Mouse (Mus musculus) midbrain, embryonic 11.5 days (tissue): ENCODE results near the gene Tat. TPM values are rescaled to one million over a fixed set of nuclear protein-coding genes. Genes with fewer than 3 reads are reported as not detected.

Source experiments
- ATAC-seq: fragments of 200-750 bp; cut with Nextera tagmentation; 2 replicates; pipeline ENCODE4 v1.8.0; 2017; ENCODE audit warnings: moderate TSS enrichment, moderate library complexity; ENCODE audit not compliant: low FRiP score
- DNase-seq: peaks from one replicate; pipeline ENCODE4 v3.0.0; 2015; ENCODE audit warnings: low spot score; ENCODE audit errors: missing footprints
- H3K27ac ChIP-seq: fragments of 300-500 bp; sonication (generic); 2 replicates; pipeline ENCODE4 v1.5.1; 2014; ENCODE audit warnings: low read depth, low read length
- H3K27me3 ChIP-seq: fragments of 300-500 bp; sonication (generic); 2 replicates; pipeline ENCODE4 v1.6.1; 2014; ENCODE audit warnings: mild to moderate bottlenecking, low read length, moderate library complexity, mixed read lengths; ENCODE audit not compliant: control insufficient read depth, insufficient read depth
- H3K36me3 ChIP-seq: fragments of 300-500 bp; sonication (generic); 2 replicates; pipeline ENCODE4 v1.6.1; 2014; ENCODE audit warnings: mild to moderate bottlenecking, low read length, moderate library complexity, mixed read lengths; ENCODE audit not compliant: control insufficient read depth, insufficient read depth
- H3K4me1 ChIP-seq: fragments of 300-500 bp; sonication (generic); 2 replicates; pipeline ENCODE4 v1.6.1; 2014; ENCODE audit warnings: low read length; ENCODE audit not compliant: control insufficient read depth, insufficient read depth
- H3K4me2 ChIP-seq: fragments of 300-500 bp; sonication (generic); 2 replicates; pipeline ENCODE4 v1.6.1; 2014; ENCODE audit warnings: mild to moderate bottlenecking, moderate library complexity
- H3K4me3 ChIP-seq: fragments of 300-500 bp; sonication (generic); 2 replicates; pipeline ENCODE4 v1.5.1; 2014; ENCODE audit warnings: low read depth, low read length
- H3K9ac ChIP-seq: fragments of 300-500 bp; sonication (generic); 2 replicates; pipeline ENCODE4 v1.6.1; 2014; ENCODE audit warnings: low read length
- H3K9me3 ChIP-seq: fragments of 300-500 bp; sonication (generic); 2 replicates; pipeline ENCODE4 v1.6.1; 2016; ENCODE audit warnings: low read length; ENCODE audit not compliant: control insufficient read depth
- WGBS: fragments of 180-500 bp; shearing (Covaris S2); extraction: QIAGEN DNeasy Blood & Tissue Kit; methylation state at CpG from one replicate; pipeline ENCODE4 v1.1.7; 2014; 5-methylcytosine and 5-hydroxymethylcytosine counted together
- polyA plus RNA-seq: library from polyadenylated mRNA; unstranded; fragments of >200 nt; fragmentation: Nextera tagmentation; extraction: Ambion mirVana; gene quantifications from 2 replicates; pipeline ENCODE4 v1.2.1, GENCODE M21; 2014

The Tat gene
- polyA plus RNA-seq, result not detected in 2 replicates

- 86% methylated on average over 8 of the region's 8 CpGs for WGBS
- Histone ChIP-seq H3K4me3 (no peak within 1 kb of the TSS), H3K27ac (no peak within 1 kb of the TSS), H3K9ac (no peak within 1 kb of the TSS), H3K36me3 (no peaks in the 10 kb centered on the region), H3K4me1 (no peaks in the 10 kb centered on the region), H3K27me3 (no peaks in the 10 kb centered on the region), H3K9me3 (no peaks in the 10 kb centered on the region), H3K4me2 (no peak within 1 kb of the TSS)
- ATAC-seq (no peak), DNase-seq (no peak)
Observed at GRCm38 (mm10) chr8:109990224-109990623, at the start of gene Tat. Tat (plus strand) TSS chr8:109990437.

- H3K4me2 ChIP-seq, result no peak overlapping the region
- H3K9ac ChIP-seq, result no peak overlapping the region
- ATAC-seq (no peak), DNase-seq (no peak)
- peaks cover 9% of the 10 kb centered on the region for H3K36me3 ChIP-seq
- 95% methylated on average over 2 of the region's 2 CpGs for WGBS
- no peak overlapping the region for H3K27ac ChIP-seq
- H3K4me3 ChIP-seq, result no peak overlapping the region
- no peaks in the 10 kb centered on the region for H3K27me3 ChIP-seq
- no peaks in the 10 kb centered on the region for H3K9me3 ChIP-seq
- H3K4me1 ChIP-seq, result no peaks in the 10 kb centered on the region
Observed at GRCm38 (mm10) chr8:109941606-109942360, 48.5 kb upstream of the Tat start.

DNA sequence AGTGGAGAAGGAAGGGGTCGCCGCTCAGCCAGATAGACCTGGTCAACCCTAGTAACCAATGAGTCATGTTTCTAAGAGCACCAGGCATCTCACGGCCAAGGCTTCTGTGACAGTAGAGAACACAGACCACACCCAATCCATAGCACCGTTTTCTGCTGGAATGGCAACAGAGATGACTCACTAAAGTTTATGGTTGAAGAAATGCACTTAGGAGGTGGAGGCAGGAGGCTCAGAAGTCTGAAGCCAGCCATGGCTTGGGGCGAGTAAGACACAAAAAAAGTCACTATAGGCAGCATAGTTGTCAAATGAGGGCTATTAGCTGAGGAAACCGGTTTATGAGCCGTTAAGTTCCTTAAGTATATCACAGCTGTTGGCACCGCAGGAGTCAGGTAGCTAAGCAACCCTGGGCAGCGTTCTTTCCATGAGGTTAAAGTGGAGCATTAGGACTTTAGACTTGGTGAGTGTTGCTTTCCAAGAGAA, 45.0 kb upstream of the Tat start:
- H3K27me3 ChIP-seq, result peaks cover 7% of the 10 kb centered on the region
- 60% methylated on average over 9 of the region's 9 CpGs for WGBS
- no peaks in the 10 kb centered on the region; the same call in 1 of the 2 replicates for H3K4me1 ChIP-seq
- DNase-seq (no peak), ATAC-seq (no peak)
- no peak overlapping the region for H3K4me2 ChIP-seq
- H3K36me3 ChIP-seq, result peaks cover 4% of the 10 kb centered on the region
- H3K9ac ChIP-seq, result no peak overlapping the region
- H3K4me3 ChIP-seq, result no peak overlapping the region
- no peaks in the 10 kb centered on the region for H3K9me3 ChIP-seq
- no peak overlapping the region for H3K27ac ChIP-seq

DNA sequence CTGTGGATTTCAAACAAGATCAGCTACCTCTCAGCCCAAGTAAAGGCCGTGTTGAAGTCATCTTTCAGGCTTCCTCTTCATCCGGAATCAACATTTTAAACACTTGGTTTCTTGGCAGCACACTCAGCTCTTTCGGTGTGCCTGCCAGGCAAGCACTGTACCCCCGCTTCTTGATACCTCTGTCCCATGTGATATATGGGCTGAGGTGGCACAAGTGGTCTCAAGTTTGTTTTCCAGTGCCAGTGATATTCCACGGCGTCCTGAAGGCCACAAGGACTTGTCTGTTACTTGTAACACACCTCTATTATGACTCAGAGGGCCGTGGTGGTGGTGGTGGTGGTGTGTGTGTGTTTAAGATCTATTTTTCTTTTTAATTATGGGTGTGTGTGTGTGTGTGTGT, 44.5 kb upstream of the Tat start:
- DNase-seq, result no peak
- H3K9ac ChIP-seq, result no peak overlapping the region
- no peak overlapping the region for H3K4me2 ChIP-seq
- H3K9me3 ChIP-seq, result no peaks in the 10 kb centered on the region
- no peak overlapping the region for H3K4me3 ChIP-seq
- peaks cover 7% of the 10 kb centered on the region for H3K27me3 ChIP-seq
- 79% methylated on average over 7 of the region's 7 CpGs for WGBS
- ATAC-seq, result no peak
- no peaks in the 10 kb centered on the region for H3K36me3 ChIP-seq
- no peak overlapping the region for H3K27ac ChIP-seq
- no peaks in the 10 kb centered on the region; the same call in 1 of the 2 replicates for H3K4me1 ChIP-seq

DNA sequence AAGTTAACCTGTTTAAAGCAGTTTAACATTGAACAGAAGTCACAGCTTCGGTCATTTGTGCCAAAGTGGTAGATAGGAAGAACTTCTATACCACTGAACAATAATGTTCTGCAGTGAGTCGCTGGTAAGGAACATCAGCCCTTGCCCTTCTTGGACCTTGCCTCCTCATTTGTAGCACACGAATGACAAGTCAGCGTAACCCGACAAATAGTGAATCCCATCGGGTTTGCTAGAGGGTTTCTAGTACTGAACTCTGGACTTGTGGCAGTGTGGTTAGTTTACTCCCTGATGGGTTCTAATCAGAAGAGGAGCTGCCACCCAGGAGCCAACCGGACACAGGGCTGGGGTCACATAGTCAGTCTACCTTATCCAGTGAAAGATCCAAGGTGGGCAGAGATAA, 44.0 kb upstream of the Tat start:
- DNase-seq (no peak), ATAC-seq (no peak)
- Histone ChIP-seq H3K4me3 (no peak overlapping the region), H3K4me1 (peaks cover 2% of the 10 kb centered on the region), H3K9ac (no peak overlapping the region), H3K27me3 (peaks cover 7% of the 10 kb centered on the region), H3K9me3 (no peaks in the 10 kb centered on the region), H3K36me3 (no peaks in the 10 kb centered on the region), H3K4me2 (no peak overlapping the region), H3K27ac (no peak overlapping the region)
- 85% methylated on average over 7 of the region's 7 CpGs for WGBS

GRCm38 (mm10) chr8:109947447-109948284, 42.6 kb upstream of the Tat start:
- Histone ChIP-seq H3K4me1 (peaks cover 8% of the 10 kb centered on the region), H3K27me3 (peaks cover 7% of the 10 kb centered on the region), H3K9ac (peak overlapping the region; percentile 17), H3K4me2 (peak overlapping the region; percentile 50), H3K36me3 (no peaks in the 10 kb centered on the region), H3K4me3 (peak overlapping the region; percentile 25), H3K27ac (no peak overlapping the region), H3K9me3 (no peaks in the 10 kb centered on the region)
- peak; percentile 63 for ATAC-seq
- 2% methylated on average over 26 of the region's 26 CpGs for WGBS
- peak; percentile 87 for DNase-seq

DNA sequence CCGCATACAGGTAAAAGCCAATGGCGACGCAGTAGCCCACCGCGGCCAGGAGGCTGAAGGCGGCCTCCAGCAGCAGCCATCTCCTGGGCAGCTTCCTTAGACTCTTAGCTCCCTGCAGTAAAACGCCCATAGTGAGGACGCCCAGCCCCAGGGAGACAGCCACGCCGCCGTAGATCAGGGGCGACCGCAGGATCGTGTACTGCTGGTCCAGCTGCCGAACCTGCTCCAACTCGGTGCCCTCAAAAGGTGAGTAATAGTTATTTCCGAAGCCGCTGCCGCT, 42.0 kb upstream of the Tat start:
- peak; percentile 9; the same call in 1 of the 2 replicates for ATAC-seq
- peak overlapping the region; percentile 25 for H3K4me3 ChIP-seq
- H3K9me3 ChIP-seq, result no peaks in the 10 kb centered on the region
- peaks cover 8% of the 10 kb centered on the region for H3K4me1 ChIP-seq
- H3K4me2 ChIP-seq, result peak overlapping the region; percentile 50
- H3K36me3 ChIP-seq, result no peaks in the 10 kb centered on the region
- no peak for DNase-seq
- H3K9ac ChIP-seq, result peak overlapping the region; percentile 17
- H3K27ac ChIP-seq, result no peak overlapping the region
- peaks cover 7% of the 10 kb centered on the region for H3K27me3 ChIP-seq
- 4% methylated on average over 19 of the region's 19 CpGs for WGBS

GRCm38 (mm10) chr8:109952171-109952570, 38.1 kb upstream of the Tat start:
- no peaks in the 10 kb centered on the region for H3K36me3 ChIP-seq
- DNase-seq (peak; percentile 80), ATAC-seq (no peak)
- no peak overlapping the region for H3K27ac ChIP-seq
- H3K9me3 ChIP-seq, result no peaks in the 10 kb centered on the region
- no peak overlapping the region for H3K9ac ChIP-seq
- H3K4me2 ChIP-seq, result no peak overlapping the region
- H3K27me3 ChIP-seq, result peaks cover 7% of the 10 kb centered on the region
- H3K4me1 ChIP-seq, result peaks cover 19% of the 10 kb centered on the region
- WGBS, result 76% methylated on average over 7 of the region's 7 CpGs
- no peak overlapping the region for H3K4me3 ChIP-seq

- Histone ChIP-seq H3K27me3 (no peaks in the 10 kb centered on the region; the same call in 1 of the 2 replicates), H3K4me1 (peaks cover 23% of the 10 kb centered on the region), H3K27ac (no peak overlapping the region), H3K9me3 (no peaks in the 10 kb centered on the region), H3K4me2 (no peak overlapping the region), H3K4me3 (no peak overlapping the region), H3K36me3 (no peaks in the 10 kb centered on the region), H3K9ac (no peak overlapping the region)
- ATAC-seq (peak; percentile 71), DNase-seq (peak; percentile 92)
- WGBS, result 32% methylated on average over 13 of the region's 13 CpGs
Observed at GRCm38 (mm10) chr8:109954486-109954948, 35.7 kb upstream of the Tat start.
